Mouse (Mus musculus): ENCODE data around the gene Ankdd1a. TPM values are rescaled to one million over a fixed set of nuclear protein-coding genes. Genes with fewer than 3 reads are reported as not detected.

Gene Ankdd1a
- polyA plus RNA-seq, 1 experiment from 2014 or later: not detected

Other genes starting within 250 kb of the Ankdd1a start
- 44.4 and 44.5 TPM in 2 replicates for gene Clpx, start 225.9 kb downstream of the Ankdd1a start, polyA plus RNA-seq (2015; fragmentation: Nextera tagmentation; extraction: Ambion mirVana)
- 8.3 and 8.5 TPM in 2 replicates for gene Pdcd7, start 174.1 kb downstream of the Ankdd1a start, polyA plus RNA-seq (2015; fragmentation: Nextera tagmentation; extraction: Ambion mirVana)
- gene Ubap1l, start 159.2 kb downstream of the Ankdd1a start, polyA plus RNA-seq (2015; fragmentation: Nextera tagmentation; extraction: Ambion mirVana): 0.30 and 0.58 TPM in 2 replicates
- 0.50 and 0.70 TPM in 2 replicates for gene Kbtbd13, start 128.5 kb downstream of the Ankdd1a start, polyA plus RNA-seq (2015; fragmentation: Nextera tagmentation; extraction: Ambion mirVana)
- gene Rasl12, start 121.7 kb downstream of the Ankdd1a start, polyA plus RNA-seq (2015; fragmentation: Nextera tagmentation; extraction: Ambion mirVana): 6.3 and 6.5 TPM in 2 replicates
- gene Slc51b, start 97.2 kb downstream of the Ankdd1a start, polyA plus RNA-seq (2015; fragmentation: Nextera tagmentation; extraction: Ambion mirVana): not detected in 2 replicates
- gene Mtfmt, start 84.4 kb downstream of the Ankdd1a start, polyA plus RNA-seq (2015; fragmentation: Nextera tagmentation; extraction: Ambion mirVana): 20.9 and 21.2 TPM in 2 replicates
- gene Spg21, start 59.2 kb downstream of the Ankdd1a start, polyA plus RNA-seq (2015; fragmentation: Nextera tagmentation; extraction: Ambion mirVana): 129 and 134 TPM in 2 replicates
- gene Plekho2, start 59.8 kb upstream of the Ankdd1a start, polyA plus RNA-seq (2015; fragmentation: Nextera tagmentation; extraction: Ambion mirVana): 4.9 and 5.5 TPM in 2 replicates
- gene Pif1, start 67.0 kb upstream of the Ankdd1a start, polyA plus RNA-seq (2015; fragmentation: Nextera tagmentation; extraction: Ambion mirVana): 21.2 and 21.5 TPM in 2 replicates
- gene Rbpms2, start 109.5 kb upstream of the Ankdd1a start, polyA plus RNA-seq (2015; fragmentation: Nextera tagmentation; extraction: Ambion mirVana): 4.2 and 6.5 TPM in 2 replicates
- gene Oaz2, start 147.8 kb upstream of the Ankdd1a start, polyA plus RNA-seq (2015; fragmentation: Nextera tagmentation; extraction: Ambion mirVana): 273 and 289 TPM in 2 replicates

All from forebrain, embryonic 13.5 days (tissue).